Mouse (Mus musculus): ENCODE results near the gene Pacs2.

Gene Pacs2

GRCm38 (mm10) chr12:113013604-113014558 lies at the start of gene Pacs2:
Pacs2 (plus strand) TSS chr12:113014508.
- DNase-seq (ENCODE audit: low spot score in 2 of 2), result peak; percentile 92 to 93

GRCm38 (mm10) chr12:112965783-112966182 lies 48.5 kb upstream of the Pacs2 start:
- DNase-seq (ENCODE audit: low spot score in 2 of 2), result no peak

- DNase-seq (ENCODE audit: low spot score in 2 of 2), result no peak
These were observed 45.4 kb upstream of the Pacs2 start for GRCm38 (mm10) chr12:112968943-112969342.

- DNase-seq (ENCODE audit: low spot score in 2 of 2), result no peak
These were observed 44.7 kb upstream of the Pacs2 start for GRCm38 (mm10) chr12:112969616-112970015.

- no peak for DNase-seq (ENCODE audit: low spot score in 2 of 2)
These were observed 39.6 kb upstream of the Pacs2 start for GRCm38 (mm10) chr12:112974736-112975135.

GRCm38 (mm10) chr12:112976371-112977073 lies 37.8 kb upstream of the Pacs2 start, which contains the start of gene Btbd6:
Btbd6 (plus strand) TSS chr12:112976482.
- DNase-seq (ENCODE audit: low spot score in 2 of 2), result peak; percentile 90 to 92

- DNase-seq (ENCODE audit: low spot score in 2 of 2), result no peak
These were observed 37.2 kb upstream of the Pacs2 start for GRCm38 (mm10) chr12:112977156-112977555.

- no peak for DNase-seq (ENCODE audit: low spot score in 2 of 2)
These were observed 32.3 kb upstream of the Pacs2 start for GRCm38 (mm10) chr12:112982031-112982430.

GRCm38 (mm10) chr12:112985346-112985745 lies 29.0 kb upstream of the Pacs2 start:
- peak in 1 of 2 experiments; percentile 21 for DNase-seq (ENCODE audit: low spot score in 2 of 2)

- no peak for DNase-seq (ENCODE audit: low spot score in 2 of 2)
These were observed 26.4 kb upstream of the Pacs2 start for GRCm38 (mm10) chr12:112987877-112988276.

GRCm38 (mm10) chr12:112990706-112991405 lies 23.5 kb upstream of the Pacs2 start:
- no peak for DNase-seq (ENCODE audit: low spot score in 2 of 2)

- no peak for DNase-seq (ENCODE audit: low spot score in 2 of 2)
These were observed 22.9 kb upstream of the Pacs2 start for GRCm38 (mm10) chr12:112991444-112991843.

- DNase-seq (ENCODE audit: low spot score in 2 of 2), result peak; percentile 52 to 56
These were observed 20.2 kb upstream of the Pacs2 start for GRCm38 (mm10) chr12:112994153-112994552.

- DNase-seq (ENCODE audit: low spot score in 2 of 2), result peak in 1 of 2 experiments; percentile 11
These were observed 14.6 kb upstream of the Pacs2 start for GRCm38 (mm10) chr12:112999569-113000293.

GRCm38 (mm10) chr12:113000294-113001132 lies 13.8 kb upstream of the Pacs2 start, which contains the start of gene Brf1:
Brf1 (minus strand) TSS chr12:113000704.
- DNase-seq (ENCODE audit: low spot score in 2 of 2), result peak; percentile 97

GRCm38 (mm10) chr12:113001133-113001474 lies 13.2 kb upstream of the Pacs2 start:
- DNase-seq (ENCODE audit: low spot score in 2 of 2), result no peak

GRCm38 (mm10) chr12:113002667-113003066 lies 11.6 kb upstream of the Pacs2 start:
- peak in 1 of 2 experiments; percentile 24 for DNase-seq (ENCODE audit: low spot score in 2 of 2)

GRCm38 (mm10) chr12:113004011-113004410 lies 10.3 kb upstream of the Pacs2 start:
- DNase-seq (ENCODE audit: low spot score in 2 of 2), result no peak

- DNase-seq (ENCODE audit: low spot score in 2 of 2), result peak; percentile 82 to 83
These were observed 9.3 kb upstream of the Pacs2 start for GRCm38 (mm10) chr12:113004993-113005392.

- no peak for DNase-seq (ENCODE audit: low spot score in 2 of 2)
These were observed 2.5 kb upstream of the Pacs2 start for GRCm38 (mm10) chr12:113011702-113012360.

Data from spleen, postnatal 36 days (tissue).